Mouse (Mus musculus): ENCODE data around the gene Magi1. TPM values are rescaled to one million over a fixed set of nuclear protein-coding genes. Genes with fewer than 3 reads are reported as not detected.

Magi1 gene
- polyA plus RNA-seq, 1 experiment from 2014 or later: 17.1 TPM

- no peak for ATAC-seq (ENCODE audit: insufficient number of reproducible peaks, insufficient read depth, low FRiP score, low TSS enrichment, low read depth)
- H3K36me3 ChIP-seq: no peaks in the 10 kb centered on the region
- no peak overlapping the region for H3K4me2 ChIP-seq
- H3K4me1 ChIP-seq (replicated peaks): peaks cover 28% of the 10 kb centered on the region
- H3K9ac ChIP-seq (replicated peaks): no peak overlapping the region
- H3K9me3 ChIP-seq: no peaks in the 10 kb centered on the region
- no peak overlapping the region for H3K4me3 ChIP-seq (replicated peaks)
- H3K27me3 ChIP-seq: no peaks in the 10 kb centered on the region
- H3K27ac ChIP-seq: no peak overlapping the region
- 67% methylated on average over 3 of the region's 3 CpGs for WGBS
These were observed 106.2 kb downstream of the Magi1 start for GRCm38 (mm10) chr6:94177559-94177958.

GRCm38 (mm10) chr6:94176705-94177104, 107.0 kb downstream of the Magi1 start:
- Histone ChIP-seq H3K9me3 (no peaks in the 10 kb centered on the region), H3K9ac (replicated peaks) (no peak overlapping the region), H3K4me3 (replicated peaks) (no peak overlapping the region), H3K27me3 (no peaks in the 10 kb centered on the region), H3K36me3 (no peaks in the 10 kb centered on the region), H3K27ac (no peak overlapping the region), H3K4me2 (no peak overlapping the region), H3K4me1 (replicated peaks) (peaks cover 19% of the 10 kb centered on the region)
- ATAC-seq (ENCODE audit: insufficient number of reproducible peaks, insufficient read depth, low FRiP score, low TSS enrichment, low read depth): no peak
- 23% methylated on average over 4 of the region's 4 CpGs for WGBS

GRCm38 (mm10) chr6:94171250-94171649, 112.5 kb downstream of the Magi1 start:
- H3K9ac ChIP-seq (replicated peaks): no peak overlapping the region
- H3K4me1 ChIP-seq (replicated peaks): peaks cover 8% of the 10 kb centered on the region
- H3K4me3 ChIP-seq (replicated peaks): no peak overlapping the region
- H3K27ac ChIP-seq: no peak overlapping the region
- WGBS: 37% methylated on average over 8 of the region's 8 CpGs
- no peak for ATAC-seq (ENCODE audit: insufficient number of reproducible peaks, insufficient read depth, low FRiP score, low TSS enrichment, low read depth)
- H3K4me2 ChIP-seq: no peak overlapping the region
- H3K27me3 ChIP-seq: no peaks in the 10 kb centered on the region
- no peaks in the 10 kb centered on the region for H3K9me3 ChIP-seq
- H3K36me3 ChIP-seq: no peaks in the 10 kb centered on the region

GRCm38 (mm10) chr6:94169581-94170194, 114.0 kb downstream of the Magi1 start:
- Histone ChIP-seq H3K9me3 (no peaks in the 10 kb centered on the region), H3K36me3 (no peaks in the 10 kb centered on the region), H3K9ac (replicated peaks) (no peak overlapping the region), H3K4me1 (replicated peaks) (peaks cover 14% of the 10 kb centered on the region), H3K27ac (no peak overlapping the region), H3K27me3 (no peaks in the 10 kb centered on the region), H3K4me3 (replicated peaks) (no peak overlapping the region), H3K4me2 (no peak overlapping the region)
- ATAC-seq (ENCODE audit: insufficient number of reproducible peaks, insufficient read depth, low FRiP score, low TSS enrichment, low read depth): no peak
- 84% methylated on average over 9 of the region's 9 CpGs for WGBS

- H3K36me3 ChIP-seq: no peaks in the 10 kb centered on the region
- ATAC-seq (ENCODE audit: insufficient number of reproducible peaks, insufficient read depth, low FRiP score, low TSS enrichment, low read depth): no peak
- peaks cover 31% of the 10 kb centered on the region for H3K4me1 ChIP-seq (replicated peaks)
- no peak overlapping the region for H3K4me3 ChIP-seq (replicated peaks)
- H3K4me2 ChIP-seq: no peak overlapping the region
- no peak overlapping the region for H3K9ac ChIP-seq (replicated peaks)
- H3K27ac ChIP-seq: no peak overlapping the region
- no peaks in the 10 kb centered on the region for H3K9me3 ChIP-seq
- H3K27me3 ChIP-seq: no peaks in the 10 kb centered on the region
- WGBS: 86% methylated on average over 1 of the region's 1 CpGs
These were observed 117.8 kb downstream of the Magi1 start for GRCm38 (mm10) chr6:94165951-94166350.

- no peaks in the 10 kb centered on the region for H3K36me3 ChIP-seq
- no peak overlapping the region for H3K4me2 ChIP-seq
- no peaks in the 10 kb centered on the region for H3K27me3 ChIP-seq
- H3K27ac ChIP-seq: no peak overlapping the region
- 77% methylated on average over 9 of the region's 9 CpGs for WGBS
- H3K4me3 ChIP-seq (replicated peaks): no peak overlapping the region
- no peak overlapping the region for H3K9ac ChIP-seq (replicated peaks)
- no peak for ATAC-seq (ENCODE audit: insufficient number of reproducible peaks, insufficient read depth, low FRiP score, low TSS enrichment, low read depth)
- peaks cover 29% of the 10 kb centered on the region for H3K4me1 ChIP-seq (replicated peaks)
- no peaks in the 10 kb centered on the region for H3K9me3 ChIP-seq
These were observed 118.8 kb downstream of the Magi1 start for GRCm38 (mm10) chr6:94164753-94165536.

- 58% methylated on average over 9 of the region's 9 CpGs for WGBS
- Histone ChIP-seq H3K9ac (replicated peaks) (no peak overlapping the region), H3K27ac (peak overlapping the region; percentile 45; the same call in 1 of the 2 replicates), H3K27me3 (no peaks in the 10 kb centered on the region), H3K4me1 (replicated peaks) (peaks cover 29% of the 10 kb centered on the region), H3K4me2 (peak overlapping the region; percentile 8; the same call in 1 of the 2 replicates), H3K9me3 (no peaks in the 10 kb centered on the region), H3K36me3 (no peaks in the 10 kb centered on the region), H3K4me3 (replicated peaks) (no peak overlapping the region)
- ATAC-seq (ENCODE audit: insufficient number of reproducible peaks, insufficient read depth, low FRiP score, low TSS enrichment, low read depth): no peak
These were observed 120.3 kb downstream of the Magi1 start for GRCm38 (mm10) chr6:94163325-94163995.

GRCm38 (mm10) chr6:94162918-94163317, 120.8 kb downstream of the Magi1 start:
- ATAC-seq (ENCODE audit: insufficient number of reproducible peaks, insufficient read depth, low FRiP score, low TSS enrichment, low read depth): no peak
- no peak overlapping the region for H3K4me3 ChIP-seq (replicated peaks)
- 73% methylated on average over 8 of the region's 8 CpGs for WGBS
- peaks cover 29% of the 10 kb centered on the region for H3K4me1 ChIP-seq (replicated peaks)
- no peaks in the 10 kb centered on the region for H3K9me3 ChIP-seq
- H3K27me3 ChIP-seq: no peaks in the 10 kb centered on the region
- no peak overlapping the region for H3K9ac ChIP-seq (replicated peaks)
- H3K4me2 ChIP-seq: peak overlapping the region; percentile 8; the same call in 1 of the 2 replicates
- H3K36me3 ChIP-seq: no peaks in the 10 kb centered on the region
- no peak overlapping the region for H3K27ac ChIP-seq

- no peaks in the 10 kb centered on the region for H3K27me3 ChIP-seq
- WGBS: 76% methylated on average over 2 of the region's 2 CpGs
- no peaks in the 10 kb centered on the region for H3K9me3 ChIP-seq
- no peak for ATAC-seq (ENCODE audit: insufficient number of reproducible peaks, insufficient read depth, low FRiP score, low TSS enrichment, low read depth)
- H3K4me2 ChIP-seq: no peak overlapping the region
- no peak overlapping the region for H3K4me3 ChIP-seq (replicated peaks)
- H3K4me1 ChIP-seq (replicated peaks): peaks cover 47% of the 10 kb centered on the region
- H3K27ac ChIP-seq: no peak overlapping the region
- H3K9ac ChIP-seq (replicated peaks): no peak overlapping the region
- no peaks in the 10 kb centered on the region for H3K36me3 ChIP-seq
These were observed 124.5 kb downstream of the Magi1 start for GRCm38 (mm10) chr6:94159256-94159655.

GRCm38 (mm10) chr6:94158119-94158848, 125.4 kb downstream of the Magi1 start:
- H3K4me2 ChIP-seq: no peak overlapping the region
- 64% methylated on average over 3 of the region's 3 CpGs for WGBS
- no peak for ATAC-seq (ENCODE audit: insufficient number of reproducible peaks, insufficient read depth, low FRiP score, low TSS enrichment, low read depth)

GRCm38 (mm10) chr6:94155996-94156395, 127.7 kb downstream of the Magi1 start:
- Histone ChIP-seq H3K4me3 (replicated peaks) (no peak overlapping the region), H3K9me3 (no peaks in the 10 kb centered on the region), H3K9ac (replicated peaks) (no peak overlapping the region), H3K27me3 (no peaks in the 10 kb centered on the region), H3K27ac (peak overlapping the region; percentile 71; the same call in 1 of the 2 replicates), H3K36me3 (no peaks in the 10 kb centered on the region), H3K4me2 (no peak overlapping the region), H3K4me1 (replicated peaks) (peaks cover 36% of the 10 kb centered on the region)
- ATAC-seq (ENCODE audit: insufficient number of reproducible peaks, insufficient read depth, low FRiP score, low TSS enrichment, low read depth): no peak
- 44% methylated on average over 4 of the region's 4 CpGs for WGBS

More at GRCm38 (mm10) chr6:94158119-94158848, 125.4 kb downstream of the Magi1 start:
- no peaks in the 10 kb centered on the region for H3K27me3 ChIP-seq
- H3K9ac ChIP-seq (replicated peaks): no peak overlapping the region
- no peak overlapping the region for H3K27ac ChIP-seq
- no peak overlapping the region for H3K4me3 ChIP-seq (replicated peaks)
- H3K4me1 ChIP-seq (replicated peaks): peaks cover 37% of the 10 kb centered on the region
- no peaks in the 10 kb centered on the region for H3K9me3 ChIP-seq
- no peaks in the 10 kb centered on the region for H3K36me3 ChIP-seq

All from limb, embryonic 12.5 days (tissue).